Mouse (Mus musculus): ENCODE measurements around the gene Rcor3. TPM values are rescaled to one million over a fixed set of nuclear protein-coding genes. Genes with fewer than 3 reads are reported as not detected.

Gene Rcor3
- total RNA-seq, 2 experiments from 2014 or later = 27.1 to 29.8 TPM

DNA sequence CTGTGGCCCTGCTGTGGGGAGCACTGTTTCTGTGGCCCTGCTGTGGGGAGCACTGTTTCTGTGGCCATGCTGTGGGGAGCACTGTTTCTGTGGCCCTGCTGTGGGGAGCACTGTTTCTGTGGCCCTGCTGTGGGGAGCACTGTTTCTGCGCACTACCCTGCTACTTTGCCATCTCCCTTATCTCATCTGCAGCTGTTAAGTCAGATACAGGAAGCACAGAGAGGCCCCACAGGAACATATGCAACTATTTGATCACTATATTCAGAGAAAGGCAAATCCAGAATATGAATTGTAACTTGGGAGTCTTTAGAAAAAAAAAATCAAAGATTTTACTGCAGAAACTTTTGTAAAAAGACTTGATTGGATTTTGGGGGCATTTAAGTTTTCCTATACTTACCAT lies 22.5 kb downstream of the Rcor3 start:
- intact Hi-C loops (cut with DNase I) = no loop called here
- no peak overlapping the region for H3K27ac ChIP-seq

DNA sequence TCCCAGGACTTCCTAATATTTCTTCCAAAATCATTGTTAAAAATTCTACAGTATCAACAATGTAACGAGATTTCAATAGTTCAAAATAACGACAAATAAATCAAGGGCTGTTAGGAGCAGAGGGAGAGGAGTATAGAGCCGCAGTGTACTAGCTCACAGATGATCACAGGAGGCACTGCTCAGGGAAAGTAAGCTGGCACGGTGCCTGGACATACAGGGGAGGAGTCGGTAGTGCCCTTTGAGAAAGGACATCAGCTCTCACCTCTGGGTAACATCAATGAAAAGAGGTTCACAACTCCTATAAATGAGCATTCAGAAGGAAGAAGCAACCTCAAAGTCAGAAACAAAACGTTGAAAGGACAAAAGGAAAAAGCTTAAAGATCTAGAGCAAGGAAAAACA lies 28.7 kb downstream of the Rcor3 start:
- peak; percentile 64 for DNase-seq
- H3K27ac ChIP-seq = no peak overlapping the region
- no peak overlapping the region for H3K4me3 ChIP-seq
- intact Hi-C loops (cut with DNase I) = no loop called here
- peak; percentile 1; the same call in 1 of the 2 replicates for TF ChIP-seq CTCF (IDR thresholded peaks at IDR 0.05)

More for the DNA sequence above, 22.5 kb downstream of the Rcor3 start:
- H3K4me3 ChIP-seq = no peak overlapping the region
- no peak for TF ChIP-seq CTCF (IDR thresholded peaks at IDR 0.05)
- no peak for DNase-seq

DNA sequence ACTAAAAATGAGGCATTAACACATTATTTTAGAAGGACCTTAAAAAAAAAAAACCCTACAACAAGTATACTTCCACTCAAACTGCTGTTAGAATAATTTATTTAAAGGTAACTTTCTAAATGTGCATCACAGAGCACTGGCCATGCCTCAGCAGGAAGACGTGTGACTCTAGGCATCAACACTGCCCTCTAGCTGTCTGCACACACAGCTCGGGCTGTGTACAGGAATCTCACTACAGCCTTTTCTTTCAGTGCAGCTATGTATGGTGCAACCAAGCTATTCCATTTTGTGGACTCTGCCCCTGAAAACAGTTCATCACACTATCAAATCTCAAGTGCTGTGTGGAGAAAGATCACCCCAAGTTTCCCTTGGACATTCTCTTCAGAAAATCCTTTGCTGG lies 30.5 kb downstream of the Rcor3 start:
- DNase-seq = no peak
- intact Hi-C loops (cut with DNase I) = no loop called here
- TF ChIP-seq CTCF (IDR thresholded peaks at IDR 0.05) = peak; percentile 71
- Histone ChIP-seq H3K4me3 (no peak overlapping the region), H3K27ac (no peak overlapping the region)

GRCm38 (mm10) chr1:192105902-192106389 lies 31.9 kb downstream of the Rcor3 start:
- no peak for DNase-seq
- no peak for TF ChIP-seq CTCF (IDR thresholded peaks at IDR 0.05)
- intact Hi-C loops (cut with DNase I) = no loop called here
- no peak overlapping the region for H3K4me3 ChIP-seq
- H3K27ac ChIP-seq = no peak overlapping the region

GRCm38 (mm10) chr1:192104021-192104420 lies 33.8 kb downstream of the Rcor3 start:
- no peak for TF ChIP-seq CTCF (IDR thresholded peaks at IDR 0.05)
- intact Hi-C loops (cut with DNase I) = no loop called here
- no peak for DNase-seq
- H3K27ac ChIP-seq = no peak overlapping the region
- H3K4me3 ChIP-seq = no peak overlapping the region

- DNase-seq = no peak
- no peak for TF ChIP-seq CTCF (IDR thresholded peaks at IDR 0.05)
- H3K4me3 ChIP-seq = no peak overlapping the region
- no peak overlapping the region for H3K27ac ChIP-seq
- intact Hi-C loops (cut with DNase I) = no loop called here
These were observed 34.7 kb downstream of the Rcor3 start for GRCm38 (mm10) chr1:192103176-192103575.

- intact Hi-C loops (cut with DNase I) = no loop called here
These were observed 36.5 kb downstream of the Rcor3 start for GRCm38 (mm10) chr1:192101359-192101758.

GRCm38 (mm10) chr1:192100742-192101141 lies 37.1 kb downstream of the Rcor3 start:
- DNase-seq = no peak
- no peak overlapping the region for H3K27ac ChIP-seq
- intact Hi-C loops (cut with DNase I) = no loop called here
- no peak for TF ChIP-seq CTCF (IDR thresholded peaks at IDR 0.05)
- no peak overlapping the region for H3K4me3 ChIP-seq

More at GRCm38 (mm10) chr1:192101359-192101758, 36.5 kb downstream of the Rcor3 start:
- no peak overlapping the region for H3K4me3 ChIP-seq
- DNase-seq = no peak
- no peak for TF ChIP-seq CTCF (IDR thresholded peaks at IDR 0.05)
- H3K27ac ChIP-seq = no peak overlapping the region

- TF ChIP-seq CTCF (IDR thresholded peaks at IDR 0.05) = no peak
- no peak overlapping the region for H3K4me3 ChIP-seq
These were observed 42.2 kb downstream of the Rcor3 start for GRCm38 (mm10) chr1:192095626-192096025.

DNA sequence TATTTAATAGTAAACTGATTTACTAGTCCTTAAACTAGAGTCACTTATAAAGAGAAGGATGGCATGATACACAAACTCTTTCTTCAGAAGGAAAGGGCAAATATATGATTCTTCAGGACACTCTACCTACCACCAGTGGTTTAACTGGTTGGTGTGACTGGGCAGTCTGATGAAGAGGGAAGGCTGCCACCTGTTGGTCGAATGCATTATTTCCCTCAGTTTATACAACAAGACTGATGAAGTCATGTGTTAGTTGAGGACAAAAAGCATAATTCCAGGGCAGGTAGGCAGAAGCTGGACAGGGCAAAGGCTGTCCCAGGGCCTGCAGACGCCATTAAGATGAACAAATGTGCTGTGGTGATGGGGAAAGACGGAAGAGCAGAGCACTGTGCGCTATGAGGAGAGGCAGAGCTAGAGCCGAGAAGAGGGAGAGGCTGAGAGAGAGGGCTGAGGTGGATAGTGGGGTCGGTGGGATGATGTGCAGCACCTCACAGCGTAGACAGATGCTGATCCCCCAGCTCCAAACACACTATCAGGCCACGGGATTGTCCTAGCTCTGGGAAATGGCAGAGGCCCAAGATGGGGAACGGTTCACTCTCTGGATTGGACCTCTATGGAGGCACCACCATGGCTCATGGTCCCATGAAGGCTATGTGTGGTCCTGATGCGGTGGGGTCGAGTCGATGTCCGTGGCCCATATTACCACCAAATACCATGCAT lies 43.3 kb downstream of the Rcor3 start:
- intact Hi-C loops (cut with DNase I) = no loop called here
- peak; percentile 79 for TF ChIP-seq CTCF (IDR thresholded peaks at IDR 0.05)
- Histone ChIP-seq H3K27ac (no peak overlapping the region), H3K4me3 (no peak overlapping the region)
- peak; percentile 65 for DNase-seq

More at GRCm38 (mm10) chr1:192095626-192096025, 42.2 kb downstream of the Rcor3 start:
- no peak overlapping the region for H3K27ac ChIP-seq
- intact Hi-C loops (cut with DNase I) = no loop called here
- DNase-seq = no peak

GRCm38 (mm10) chr1:192092879-192093660 lies 44.8 kb downstream of the Rcor3 start:
- H3K4me3 ChIP-seq = peak overlapping the region; percentile 82
- DNase-seq = peak; percentile 86
- TF ChIP-seq CTCF (IDR thresholded peaks at IDR 0.05) = peak; percentile 98
- H3K27ac ChIP-seq = peak overlapping the region; percentile 89
- intact Hi-C loops (cut with DNase I) = loop anchor here (1.0 kb wide), 2 partner anchors 128 to 259 kb away; no protein-coding TSS in a partner anchor

GRCm38 (mm10) chr1:192091806-192092772 lies 45.8 kb downstream of the Rcor3 start, which contains the start of gene Traf5:
Gene Traf5 (minus strand): TSS chr1:192092559.
- DNase-seq = peak; percentile 99
- no peak for TF ChIP-seq CTCF (IDR thresholded peaks at IDR 0.05)
- Histone ChIP-seq H3K4me3 (peak within 1 kb of the TSS; percentile 82), H3K27ac (peak within 1 kb of the TSS; percentile 89)
- intact Hi-C loops (cut with DNase I) = no loop called here
